Mouse (Mus musculus) liver, embryonic 11.5 days (tissue): ENCODE measurements around the gene Zfp82. TPM values are rescaled to one million over a fixed set of nuclear protein-coding genes. Genes with fewer than 3 reads are reported as not detected.

Experiments
- ATAC-seq: fragments of 200-750 bp; cut with Nextera tagmentation; replicated peaks from 2 replicates; pipeline ENCODE4 v1.8.0; 2017; ENCODE audit warnings: moderate number of reproducible peaks, mild to moderate bottlenecking, moderate TSS enrichment, moderate library complexity; ENCODE audit not compliant: low FRiP score
- DNase-seq: peaks from one replicate; pipeline ENCODE4 v3.0.0-alpha.2; 2017; ENCODE audit warnings: low spot score
- H3K27ac ChIP-seq: fragments of 300-500 bp; sonication (generic); 2 replicates; pipeline ENCODE4 v1.5.1; 2014; ENCODE audit warnings: mild to moderate bottlenecking, low read depth, low read length, control low read depth
- H3K27me3 ChIP-seq: fragments of 300-500 bp; sonication (generic); replicated peaks from 2 replicates; pipeline ENCODE4 v1.6.1; 2014; ENCODE audit warnings: low read length, mixed read lengths; ENCODE audit not compliant: control insufficient read depth, insufficient read depth
- H3K36me3 ChIP-seq: fragments of 300-500 bp; sonication (generic); 2 replicates; pipeline ENCODE4 v1.6.1; 2014; ENCODE audit warnings: mild to moderate bottlenecking, low read length, moderate library complexity, mixed read lengths; ENCODE audit not compliant: control insufficient read depth, insufficient read depth
- H3K4me1 ChIP-seq: fragments of 300-500 bp; sonication (generic); replicated peaks from 2 replicates; pipeline ENCODE4 v1.6.1; 2014; ENCODE audit warnings: low read length, mixed read lengths; ENCODE audit not compliant: control insufficient read depth, insufficient read depth
- H3K4me2 ChIP-seq: fragments of 300-500 bp; sonication (generic); 2 replicates; pipeline ENCODE4 v1.6.1; 2014; ENCODE audit warnings: mild to moderate bottlenecking, control low read depth, moderate library complexity
- H3K4me3 ChIP-seq: fragments of 300-500 bp; sonication (generic); 2 replicates; pipeline ENCODE4 v1.5.1; 2014; ENCODE audit warnings: low read depth, low read length, control low read depth
- H3K9ac ChIP-seq: fragments of 300-500 bp; sonication (generic); 2 replicates; pipeline ENCODE4 v1.6.1; 2014; ENCODE audit warnings: low read depth, low read length, control low read depth
- H3K9me3 ChIP-seq: fragments of 300-500 bp; sonication (generic); 2 replicates; pipeline ENCODE4 v1.6.1; 2016; ENCODE audit warnings: low read length, inconsistent platforms, mixed read lengths; ENCODE audit not compliant: control insufficient read depth
- WGBS: fragments of 180-500 bp; shearing (Covaris S2); extraction: QIAGEN DNeasy Blood & Tissue Kit; methylation state at CpG from one replicate; pipeline ENCODE4 v1.1.7; 2014; 5-methylcytosine and 5-hydroxymethylcytosine counted together
- polyA plus RNA-seq: library from polyadenylated mRNA; unstranded; fragments of >200 nt; fragmentation: Nextera tagmentation; extraction: Ambion mirVana; gene quantifications from 2 replicates; pipeline ENCODE4 v1.2.1, GENCODE M21; 2014

Gene Zfp82
- polyA plus RNA-seq, 1 experiment from 2014 or later: 3.9 TPM

DNA sequence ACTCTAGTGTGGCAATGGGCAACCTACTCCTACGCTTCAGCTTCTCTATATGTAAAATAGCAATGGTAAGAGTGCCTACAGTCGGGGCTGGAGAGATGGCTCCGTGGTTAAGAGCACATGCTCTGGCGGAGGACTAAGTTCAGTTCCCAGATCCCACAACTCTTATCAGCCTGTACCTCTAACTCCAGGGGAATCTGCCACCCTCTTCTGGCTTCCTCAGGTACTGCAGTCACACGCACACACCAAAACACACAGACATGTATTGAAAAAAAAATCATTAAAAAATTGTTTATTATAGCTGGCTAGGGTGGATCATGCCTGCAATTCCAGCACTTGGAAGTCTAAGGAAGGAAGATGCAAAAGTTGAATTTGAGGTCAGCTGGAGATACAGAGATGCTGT is 10.2 kb downstream of the Zfp82 start:
- DNase-seq (no peak), ATAC-seq (no peak)
- Histone ChIP-seq H3K27me3 (no peaks in the 10 kb centered on the region), H3K36me3 (peaks cover 17% of the 10 kb centered on the region), H3K4me2 (no peak overlapping the region), H3K9ac (no peak overlapping the region), H3K27ac (no peak overlapping the region), H3K9me3 (no peaks in the 10 kb centered on the region), H3K4me3 (no peak overlapping the region), H3K4me1 (no peaks in the 10 kb centered on the region)
- 82% methylated on average over 5 of the region's 5 CpGs for WGBS

DNA sequence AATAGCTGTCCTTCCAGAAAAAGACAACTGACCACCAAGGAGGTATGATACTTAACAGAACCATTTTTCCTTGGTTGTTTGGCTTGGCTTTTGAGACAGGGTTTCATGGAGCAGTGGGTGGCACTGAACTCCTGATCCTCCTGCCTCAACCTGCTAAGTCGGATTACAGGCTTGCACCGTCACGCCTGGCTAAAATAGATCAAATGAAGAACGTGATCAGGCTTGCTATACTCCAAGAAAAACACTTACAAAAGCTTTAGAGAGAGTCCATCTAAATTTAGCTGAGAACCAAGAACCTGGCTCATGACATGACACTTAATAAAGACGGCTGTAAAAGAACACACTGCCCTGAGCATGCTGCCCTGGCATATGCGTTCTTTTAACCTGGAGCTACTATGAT is 12.4 kb downstream of the Zfp82 start:
- no peaks in the 10 kb centered on the region for H3K9me3 ChIP-seq
- H3K36me3 ChIP-seq: peaks cover 30% of the 10 kb centered on the region
- no peak for ATAC-seq
- DNase-seq: no peak
- H3K4me3 ChIP-seq: no peak overlapping the region
- H3K27ac ChIP-seq: no peak overlapping the region
- no peak overlapping the region for H3K4me2 ChIP-seq
- 91% methylated on average over 6 of the region's 6 CpGs for WGBS
- no peaks in the 10 kb centered on the region for H3K27me3 ChIP-seq
- H3K4me1 ChIP-seq: no peaks in the 10 kb centered on the region
- no peak overlapping the region for H3K9ac ChIP-seq

DNA sequence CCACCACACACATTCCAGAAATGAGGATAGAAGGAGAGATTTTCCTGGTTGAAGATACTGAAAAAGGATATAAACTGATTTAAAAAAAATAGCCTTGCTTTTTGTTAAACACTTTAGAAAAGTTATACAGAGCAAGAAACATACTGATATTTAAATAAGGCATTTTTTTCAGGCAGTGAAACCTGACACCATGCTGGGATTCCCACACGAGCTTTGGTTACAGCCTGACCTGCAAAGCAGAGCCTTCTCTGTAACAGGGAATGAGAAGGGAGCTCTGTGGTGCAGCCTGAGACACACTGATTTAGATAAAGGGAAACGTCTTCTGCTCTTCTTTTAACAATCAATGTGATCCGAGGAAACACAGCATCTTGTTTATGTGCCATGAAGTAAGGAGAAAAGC is 19.1 kb downstream of the Zfp82 start:
- Histone ChIP-seq H3K27me3 (no peaks in the 10 kb centered on the region), H3K4me2 (no peak overlapping the region), H3K9me3 (no peaks in the 10 kb centered on the region), H3K4me3 (no peak overlapping the region), H3K4me1 (peaks cover 4% of the 10 kb centered on the region), H3K27ac (no peak overlapping the region), H3K36me3 (peaks cover 15% of the 10 kb centered on the region), H3K9ac (no peak overlapping the region)
- ATAC-seq (no peak), DNase-seq (no peak)
- WGBS: 13% methylated on average over 3 of the region's 3 CpGs

DNA sequence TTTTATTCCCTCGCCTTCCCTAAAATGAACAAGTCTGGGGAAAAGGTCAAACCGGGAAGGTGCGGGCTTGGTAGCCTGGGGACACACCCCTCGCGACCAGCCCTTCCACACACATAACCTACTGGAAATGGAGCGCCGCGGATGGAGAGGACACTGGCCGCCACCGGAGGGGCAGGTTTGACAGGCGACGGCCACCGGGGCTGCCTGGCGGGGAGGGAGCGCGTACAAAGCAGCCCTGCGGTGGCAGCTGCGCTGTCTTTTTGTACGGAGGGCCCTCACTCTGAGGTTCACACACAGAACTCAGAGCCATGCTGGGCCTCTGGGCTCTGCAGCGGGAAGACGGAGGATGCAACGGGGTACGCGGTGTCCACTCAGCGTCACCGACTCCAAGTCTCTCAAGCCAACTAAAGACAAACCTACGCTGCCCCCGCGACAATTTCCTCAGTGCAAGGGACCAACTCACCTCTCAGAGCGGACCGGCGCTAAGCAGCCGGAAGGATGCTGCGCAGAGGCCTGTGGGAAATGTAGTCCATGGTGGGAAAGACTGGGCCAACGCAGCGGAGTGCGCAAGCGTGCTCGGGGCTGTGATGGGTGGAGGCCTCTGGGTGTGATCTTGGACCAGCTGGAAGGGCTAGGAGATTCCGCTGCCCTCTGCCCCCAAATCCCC is 21.7 kb downstream of the Zfp82 start, which contains the start of gene Zfp14:
Zfp14 (minus strand) TSS at position 499 of the 667 bp plus-strand sequence.
- no peaks in the 10 kb centered on the region for H3K9me3 ChIP-seq
- no peak within 1 kb of the TSS for H3K27ac ChIP-seq
- peak; percentile 99 for ATAC-seq
- peak within 1 kb of the TSS; percentile 63 for H3K9ac ChIP-seq
- H3K4me1 ChIP-seq: peaks cover 4% of the 10 kb centered on the region
- peaks cover 3% of the 10 kb centered on the region; the same call in 1 of the 2 replicates for H3K36me3 ChIP-seq
- peak within 1 kb of the TSS; percentile 78 for H3K4me2 ChIP-seq
- peak within 1 kb of the TSS; percentile 58 for H3K4me3 ChIP-seq
- peak; percentile 83 for DNase-seq
- WGBS: under 1% methylated on average over 40 of the region's 40 CpGs
- H3K27me3 ChIP-seq: no peaks in the 10 kb centered on the region

DNA sequence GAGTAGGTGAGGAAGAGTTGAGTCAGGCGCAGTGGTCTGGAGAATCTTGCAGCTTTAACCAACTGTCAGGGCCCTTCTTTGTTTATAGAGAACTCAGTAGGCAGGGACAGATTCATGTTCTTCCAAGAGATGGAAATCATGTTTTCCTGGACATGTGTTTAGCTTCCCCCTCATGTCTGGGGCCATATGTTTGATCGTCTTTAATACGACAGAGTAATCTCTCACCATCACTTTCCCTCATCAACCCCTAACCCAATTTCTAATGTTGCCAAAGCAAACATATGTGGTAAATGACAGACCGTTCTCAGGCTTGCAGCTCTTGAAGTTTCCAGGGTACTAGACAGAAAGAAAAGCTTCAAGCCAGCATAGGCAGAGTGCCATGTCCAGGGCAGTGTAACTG is 24.6 kb downstream of the Zfp82 start:
- Histone ChIP-seq H3K4me2 (no peak overlapping the region), H3K27ac (no peak overlapping the region), H3K36me3 (no peaks in the 10 kb centered on the region), H3K27me3 (no peaks in the 10 kb centered on the region), H3K4me1 (peaks cover 4% of the 10 kb centered on the region), H3K9me3 (no peaks in the 10 kb centered on the region), H3K4me3 (no peak overlapping the region), H3K9ac (no peak overlapping the region)
- DNase-seq (no peak), ATAC-seq (no peak)
- WGBS: 83% methylated on average over 4 of the region's 4 CpGs

DNA sequence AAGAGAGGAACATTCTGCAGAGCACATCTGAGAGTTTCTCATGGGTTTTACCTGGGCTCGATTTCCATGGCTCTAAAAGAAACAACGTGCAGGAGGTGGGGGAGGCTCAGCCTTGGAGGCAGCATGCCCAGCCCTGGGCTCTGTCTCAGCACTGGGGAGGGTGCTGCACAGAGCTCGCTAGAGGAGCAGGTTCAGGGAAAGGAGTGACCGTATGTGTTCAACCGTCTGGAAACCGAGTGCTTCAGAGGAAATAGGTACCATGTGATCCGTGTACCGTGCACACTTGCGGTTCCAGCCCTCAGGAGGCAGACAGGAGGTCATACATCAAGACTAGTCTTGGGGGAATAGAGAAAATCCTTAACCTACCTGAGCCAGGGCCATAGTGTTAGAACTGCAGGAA is 28.3 kb downstream of the Zfp82 start:
- 65% methylated on average over 9 of the region's 9 CpGs for WGBS
- no peak overlapping the region for H3K4me3 ChIP-seq
- no peaks in the 10 kb centered on the region for H3K4me1 ChIP-seq
- H3K27ac ChIP-seq: no peak overlapping the region
- no peak for DNase-seq
- no peaks in the 10 kb centered on the region for H3K27me3 ChIP-seq
- no peak overlapping the region for H3K4me2 ChIP-seq
- H3K9ac ChIP-seq: no peak overlapping the region
- no peaks in the 10 kb centered on the region for H3K9me3 ChIP-seq
- ATAC-seq: no peak
- H3K36me3 ChIP-seq: no peaks in the 10 kb centered on the region

DNA sequence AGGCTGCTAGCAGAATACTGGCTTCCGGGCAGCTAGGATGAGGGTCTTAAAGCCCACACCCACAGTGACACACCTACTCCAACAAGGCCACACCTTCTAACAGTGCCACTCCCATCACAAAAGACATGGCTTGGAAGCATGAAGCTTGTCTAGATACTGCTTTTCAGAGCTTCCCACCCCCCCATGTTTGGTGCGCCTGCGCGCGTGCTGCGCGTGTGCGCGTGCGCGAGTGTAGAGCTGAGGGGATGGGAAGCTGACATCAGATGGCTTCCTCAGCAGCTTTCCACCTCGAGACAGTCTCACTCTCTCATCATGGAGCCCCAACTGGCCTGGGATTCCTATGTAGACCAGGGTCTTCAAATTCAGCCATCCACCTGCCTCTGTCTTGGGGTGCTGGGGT is 38.4 kb downstream of the Zfp82 start:
- H3K4me3 ChIP-seq: no peak overlapping the region
- no peak for DNase-seq
- H3K4me2 ChIP-seq: no peak overlapping the region
- H3K36me3 ChIP-seq: no peaks in the 10 kb centered on the region
- no peaks in the 10 kb centered on the region for H3K4me1 ChIP-seq
- H3K27ac ChIP-seq: no peak overlapping the region
- no peak overlapping the region for H3K9ac ChIP-seq
- ATAC-seq: no peak
- H3K27me3 ChIP-seq: no peaks in the 10 kb centered on the region
- WGBS: 89% methylated on average over 12 of the region's 12 CpGs
- no peaks in the 10 kb centered on the region for H3K9me3 ChIP-seq

DNA sequence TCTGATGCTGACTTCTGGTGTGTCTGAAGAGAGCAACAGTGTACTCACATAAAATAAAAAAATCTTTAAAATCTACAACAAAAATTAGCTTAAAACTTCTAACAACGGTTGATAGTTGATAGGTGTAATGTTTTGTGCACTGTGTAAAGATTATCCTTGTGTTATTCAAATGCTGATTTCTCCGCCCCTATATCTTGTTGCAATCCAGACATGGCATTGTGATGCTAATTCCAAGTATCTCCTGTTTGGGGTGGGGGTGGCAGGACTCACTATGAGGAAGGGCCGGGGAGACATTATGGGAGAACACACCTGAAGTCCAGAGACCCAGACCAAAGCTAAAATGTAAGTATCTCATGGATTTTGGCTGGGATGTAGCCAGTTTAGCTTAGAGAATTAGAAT is 41.3 kb downstream of the Zfp82 start:
- H3K4me3 ChIP-seq: no peak overlapping the region
- DNase-seq (no peak), ATAC-seq (no peak)
- H3K27ac ChIP-seq: no peak overlapping the region
- no peak overlapping the region for H3K4me2 ChIP-seq
- H3K27me3 ChIP-seq: no peaks in the 10 kb centered on the region
- H3K4me1 ChIP-seq: no peaks in the 10 kb centered on the region
- 85% methylated on average over 3 of the region's 3 CpGs for WGBS
- H3K36me3 ChIP-seq: no peaks in the 10 kb centered on the region; the same call in 1 of the 2 replicates
- no peaks in the 10 kb centered on the region for H3K9me3 ChIP-seq
- no peak overlapping the region for H3K9ac ChIP-seq

DNA sequence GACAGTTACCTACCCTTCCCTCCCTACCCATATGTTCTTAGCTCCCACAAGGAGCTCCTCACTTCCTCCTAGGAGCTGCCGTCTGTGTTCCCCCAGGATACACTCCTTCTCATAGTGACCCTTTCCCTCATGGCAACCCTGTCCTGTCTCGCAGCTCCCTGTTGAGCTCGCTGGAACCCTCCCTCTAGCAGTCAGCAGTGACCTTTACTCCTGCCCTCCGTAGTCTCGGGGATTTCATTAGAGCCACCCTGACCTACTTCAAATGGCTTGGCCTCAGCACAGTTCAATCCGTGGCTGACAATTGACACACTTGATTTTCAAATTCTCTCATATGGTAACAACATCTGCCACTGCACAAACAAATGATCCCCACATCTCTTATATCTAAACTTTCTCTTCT is 42.0 kb downstream of the Zfp82 start:
- no peak for DNase-seq
- no peaks in the 10 kb centered on the region for H3K9me3 ChIP-seq
- no peak overlapping the region for H3K4me2 ChIP-seq
- no peak overlapping the region for H3K9ac ChIP-seq
- H3K27ac ChIP-seq: no peak overlapping the region
- WGBS: 42% methylated on average over 6 of the region's 6 CpGs
- H3K4me1 ChIP-seq: no peaks in the 10 kb centered on the region
- H3K4me3 ChIP-seq: no peak overlapping the region
- ATAC-seq: no peak
- no peaks in the 10 kb centered on the region for H3K27me3 ChIP-seq
- H3K36me3 ChIP-seq: peaks cover 5% of the 10 kb centered on the region; the same call in 1 of the 2 replicates
